Mouse (Mus musculus) adrenal gland, postnatal 14 days (tissue): Measurements from ENCODE around the gene Muc13. TPM values are rescaled to one million over a fixed set of nuclear protein-coding genes. Genes with fewer than 3 reads are reported as not detected.

ENCODE experiments used
- DNase-seq: peaks from one replicate; pipeline ENCODE4 v3.0.0; 2021; ENCODE audit warnings: mixed read lengths
- long read RNA-seq, 2 experiments: library from polyadenylated mRNA; stranded (forward); transcript quantifications; one replicate each; pipeline ENCODE4 v2.0.0; 2021
- total RNA-seq: library from RNA; stranded (reverse); gene quantifications from 2 replicates; pipeline ENCODE4 v1.2.3, GENCODE M21; 2021

Muc13 gene
- total RNA-seq = 0.22 TPM in 1 of 2 replicates, not detected in the other
- long read RNA-seq, experiment 1 = 0 reads
- long read RNA-seq, experiment 2 = 0 reads

DNA sequence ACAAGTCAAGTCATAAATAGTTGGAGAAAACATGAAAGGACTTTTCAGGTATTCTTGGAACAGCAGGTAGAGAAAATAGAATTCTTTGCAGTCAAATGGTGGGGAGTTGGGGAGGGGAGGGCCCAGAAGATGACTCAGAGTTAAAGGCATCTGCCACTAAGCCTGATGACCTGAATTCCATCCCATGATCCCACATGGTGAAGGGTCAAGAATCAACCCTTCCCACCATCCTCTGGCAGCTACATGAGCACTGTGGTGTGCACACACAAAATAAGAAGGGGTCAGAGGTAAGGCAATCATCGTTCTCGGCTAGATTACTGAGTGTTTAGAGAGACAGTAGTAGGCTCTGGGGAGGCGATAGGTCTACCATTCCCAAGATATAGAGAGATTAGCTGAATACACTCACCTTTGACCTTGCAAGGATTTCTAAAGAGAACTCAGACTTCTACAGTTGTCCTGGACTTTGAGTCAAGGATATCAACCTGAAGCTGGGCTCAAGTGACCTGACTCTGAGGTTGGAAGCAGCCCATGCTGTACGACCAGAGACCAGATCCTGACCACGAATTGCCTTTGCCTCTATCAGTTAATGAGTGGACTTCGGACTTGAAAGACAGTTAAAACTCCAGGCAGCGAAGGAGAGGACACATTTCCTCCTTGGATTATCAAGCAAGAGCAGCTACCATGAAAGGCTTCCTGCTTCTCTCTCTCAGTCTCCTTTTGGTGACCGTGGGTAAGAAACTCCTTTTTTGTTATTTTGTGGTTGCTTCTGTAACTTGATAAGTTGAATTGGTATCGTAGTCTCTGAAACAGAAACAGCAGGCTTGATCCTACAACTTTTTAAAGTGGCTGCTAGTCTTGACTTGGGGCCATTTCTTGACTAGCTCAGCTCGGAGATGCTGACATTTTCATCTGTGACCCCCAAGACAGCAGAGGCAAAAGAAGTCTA lies at the start of gene Muc13:
TSS of gene Muc13 (plus strand) at position 192 of the 946 bp plus-strand sequence.
- DNase-seq = no peak

- DNase-seq = no peak
Observed at GRCm38 (mm10) chr16:33744622-33745419, 49.0 kb upstream of the Muc13 start.

- DNase-seq = no peak
Observed at GRCm38 (mm10) chr16:33745457-33745856, 48.4 kb upstream of the Muc13 start.

DNA sequence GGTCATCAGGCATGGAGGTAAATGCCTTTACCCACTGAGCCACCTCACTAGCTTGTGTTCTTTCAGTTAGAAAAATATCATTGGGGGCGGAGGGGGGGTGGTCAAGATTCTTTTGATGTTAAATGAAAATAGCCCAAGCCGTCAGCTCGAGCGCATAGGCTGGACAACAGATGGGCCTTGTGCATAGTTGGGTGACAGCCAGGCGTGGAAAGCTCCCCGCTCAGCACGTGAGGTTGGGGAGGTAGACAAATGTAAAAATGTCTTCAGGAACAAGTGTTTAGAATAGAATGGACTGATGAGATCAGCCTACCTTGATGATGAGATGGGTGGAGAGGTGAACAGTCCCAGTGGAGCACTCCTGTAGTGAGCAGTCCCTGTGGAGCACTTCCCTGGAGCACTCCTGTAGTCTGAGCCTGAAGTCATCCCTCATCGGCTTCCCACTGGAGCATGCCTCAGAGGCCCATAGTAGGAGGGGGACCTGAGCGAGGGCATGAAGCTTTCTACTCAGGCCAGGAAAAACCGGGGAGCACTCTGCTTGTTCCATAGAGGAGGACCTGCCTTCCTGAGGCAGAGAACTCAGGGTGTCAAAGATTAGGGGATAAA lies 47.7 kb upstream of the Muc13 start:
- DNase-seq = no peak

GRCm38 (mm10) chr16:33747346-33747954 lies 46.4 kb upstream of the Muc13 start:
- no peak for DNase-seq

DNA sequence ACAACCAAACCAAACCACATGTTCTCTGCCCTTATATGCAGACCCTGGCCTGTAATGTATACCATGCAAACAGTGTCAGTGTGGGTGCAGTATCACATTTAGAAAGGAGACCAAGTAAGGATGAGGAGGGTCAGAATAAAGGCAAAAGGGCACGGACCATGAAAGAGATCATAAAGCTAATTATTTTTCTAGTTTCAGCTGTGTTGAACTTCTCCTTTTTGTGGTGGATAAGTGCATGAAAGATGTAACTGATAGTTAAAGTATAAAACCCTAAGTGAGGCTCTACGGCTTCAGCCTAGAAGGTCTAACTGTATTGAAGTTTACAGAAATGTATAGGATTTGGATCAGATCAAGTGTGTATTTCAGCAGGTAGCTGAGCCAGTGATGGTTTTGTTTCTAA lies 45.8 kb upstream of the Muc13 start:
- no peak for DNase-seq

DNA sequence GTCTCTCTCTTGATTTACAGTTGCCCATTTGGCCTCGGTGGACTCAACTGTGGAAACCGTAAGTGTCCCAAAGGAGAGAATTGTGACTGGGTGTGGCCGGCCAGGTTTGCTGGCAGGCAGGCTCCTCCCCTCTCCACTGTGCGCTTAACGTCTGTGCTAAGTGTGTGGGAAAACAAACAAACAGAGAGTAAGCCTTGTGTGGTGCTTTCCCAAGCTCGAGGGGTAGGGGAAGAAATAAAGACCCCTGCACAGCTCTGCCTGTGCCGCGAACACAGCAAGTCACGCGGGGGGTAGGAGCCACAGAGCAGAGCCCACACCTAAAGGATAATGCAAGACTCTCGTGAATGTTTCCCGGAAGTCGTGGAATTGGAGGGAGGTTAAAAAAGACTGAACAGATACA lies 42.7 kb upstream of the Muc13 start:
- no peak for DNase-seq

GRCm38 (mm10) chr16:33751590-33751989 lies 42.2 kb upstream of the Muc13 start:
- no peak for DNase-seq

- DNase-seq = no peak
Observed at GRCm38 (mm10) chr16:33752904-33753578, 40.8 kb upstream of the Muc13 start.

GRCm38 (mm10) chr16:33755293-33755692 lies 38.5 kb upstream of the Muc13 start:
- no peak for DNase-seq

DNA sequence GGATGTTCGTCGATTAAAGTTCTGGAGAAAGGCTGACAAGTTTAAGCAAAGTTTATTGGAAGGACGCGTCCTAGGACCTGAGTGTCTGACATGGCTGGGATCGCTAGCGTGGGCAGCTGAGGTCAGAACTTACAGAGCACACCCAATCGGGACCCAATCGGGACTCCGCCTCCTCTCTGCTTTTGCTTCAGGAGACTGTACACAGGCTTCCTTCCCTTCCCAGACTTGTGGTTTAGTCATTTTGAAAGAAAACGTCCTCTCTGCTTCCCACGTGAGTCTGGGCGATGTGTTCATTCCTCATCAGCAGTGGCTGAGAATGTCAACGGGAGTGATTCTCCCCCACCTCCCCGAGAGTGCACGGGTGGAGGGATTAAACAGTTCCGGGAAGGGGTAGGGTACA lies 37.9 kb upstream of the Muc13 start:
- no peak for DNase-seq

GRCm38 (mm10) chr16:33756396-33756795 lies 37.4 kb upstream of the Muc13 start:
- DNase-seq = no peak

DNA sequence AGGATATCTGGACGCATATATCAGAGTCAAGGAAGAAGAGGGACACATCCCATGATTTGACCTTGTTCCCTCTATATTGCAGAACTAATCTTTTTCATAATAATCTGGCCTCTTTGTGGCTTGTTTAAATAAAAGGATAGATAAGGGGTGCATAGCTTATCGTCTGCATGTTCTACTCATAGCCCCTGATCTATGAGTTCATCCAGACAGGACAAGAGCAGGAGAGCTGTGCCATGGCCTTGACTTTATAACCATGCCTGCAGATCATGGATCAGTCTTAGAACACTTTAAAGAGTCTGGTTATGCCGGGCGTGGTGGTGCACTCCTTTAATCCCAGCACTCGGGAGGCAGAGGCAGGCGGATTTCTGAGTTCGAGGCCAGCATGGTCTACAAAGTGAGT lies 34.6 kb upstream of the Muc13 start:
- no peak for DNase-seq

DNA sequence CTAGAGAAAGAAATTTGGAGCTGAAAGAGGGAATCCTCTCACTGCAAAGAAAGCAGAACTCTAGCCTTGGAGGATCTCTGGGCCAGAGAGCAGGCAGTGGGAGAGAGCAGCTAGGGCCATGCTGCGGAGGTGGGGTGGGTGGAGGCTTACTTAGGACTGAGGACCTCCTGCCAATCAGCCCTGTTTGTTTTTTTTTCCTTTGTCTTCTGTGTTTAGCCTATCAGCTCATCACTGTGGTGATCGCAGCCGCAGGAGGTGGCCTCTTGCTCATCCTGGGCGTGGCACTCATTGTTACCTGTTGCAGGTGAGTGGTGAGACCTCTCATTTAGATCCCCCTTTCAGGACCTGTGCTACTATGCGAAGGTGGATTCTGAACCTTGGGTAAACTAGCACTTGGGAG lies 33.3 kb upstream of the Muc13 start:
- DNase-seq = no peak

DNA sequence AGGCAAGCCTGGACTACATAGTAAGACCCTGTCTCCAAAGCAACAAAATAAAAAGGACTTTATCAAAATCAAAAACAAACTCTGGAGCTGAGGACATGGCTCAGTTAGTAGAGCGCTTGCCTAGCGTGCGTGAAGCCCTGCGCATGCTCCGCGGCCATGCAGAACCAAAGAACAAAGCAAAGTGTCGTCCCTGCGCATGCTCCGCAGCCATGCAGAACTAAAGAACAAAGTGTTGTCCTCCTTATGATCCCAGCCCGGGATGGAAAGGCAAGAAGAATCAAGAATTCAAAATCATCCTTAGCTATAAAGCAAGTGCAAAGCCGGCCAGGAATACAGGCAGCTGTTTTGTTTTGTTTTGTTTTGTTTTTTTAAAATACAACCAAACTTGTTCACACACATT lies 32.8 kb upstream of the Muc13 start:
- DNase-seq = no peak

DNA sequence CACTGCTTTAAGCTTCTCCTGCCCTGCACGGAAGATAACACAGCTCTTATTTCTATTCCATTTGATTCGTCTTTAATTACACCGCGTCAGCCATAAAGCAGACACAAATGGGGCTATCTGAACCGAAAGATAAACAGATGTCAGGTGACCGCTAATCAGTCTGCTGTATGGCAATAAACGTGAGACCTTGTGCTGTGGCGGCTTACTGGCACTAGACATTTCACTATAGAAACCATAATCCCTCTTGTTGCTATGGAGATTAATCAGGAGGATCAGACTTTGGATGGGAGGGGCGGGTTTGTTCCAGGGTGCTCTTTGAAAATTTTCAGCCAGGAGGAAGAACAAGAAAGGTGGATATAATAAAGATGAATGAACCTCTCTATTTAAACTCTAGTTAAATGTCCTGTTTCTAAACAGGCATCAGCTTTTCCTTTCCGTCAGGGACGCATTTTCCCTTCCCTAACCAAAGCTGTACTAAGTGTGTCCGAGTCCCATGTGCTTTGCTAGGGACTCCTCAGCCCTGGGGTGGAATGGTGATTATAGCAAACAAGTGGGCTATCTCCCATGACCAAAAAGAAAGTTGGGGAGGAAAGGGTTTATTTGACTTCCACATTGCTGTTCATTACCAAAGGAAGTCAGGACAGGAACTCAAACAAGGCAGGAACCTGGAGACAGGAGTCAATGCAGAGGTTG lies 29.2 kb upstream of the Muc13 start:
- DNase-seq = no peak

GRCm38 (mm10) chr16:33765477-33765876 lies 28.4 kb upstream of the Muc13 start:
- DNase-seq = no peak

GRCm38 (mm10) chr16:33766309-33766708 lies 27.5 kb upstream of the Muc13 start:
- DNase-seq = no peak

- DNase-seq = peak; percentile 52
Observed at GRCm38 (mm10) chr16:33766757-33767156, 27.1 kb upstream of the Muc13 start.

DNA sequence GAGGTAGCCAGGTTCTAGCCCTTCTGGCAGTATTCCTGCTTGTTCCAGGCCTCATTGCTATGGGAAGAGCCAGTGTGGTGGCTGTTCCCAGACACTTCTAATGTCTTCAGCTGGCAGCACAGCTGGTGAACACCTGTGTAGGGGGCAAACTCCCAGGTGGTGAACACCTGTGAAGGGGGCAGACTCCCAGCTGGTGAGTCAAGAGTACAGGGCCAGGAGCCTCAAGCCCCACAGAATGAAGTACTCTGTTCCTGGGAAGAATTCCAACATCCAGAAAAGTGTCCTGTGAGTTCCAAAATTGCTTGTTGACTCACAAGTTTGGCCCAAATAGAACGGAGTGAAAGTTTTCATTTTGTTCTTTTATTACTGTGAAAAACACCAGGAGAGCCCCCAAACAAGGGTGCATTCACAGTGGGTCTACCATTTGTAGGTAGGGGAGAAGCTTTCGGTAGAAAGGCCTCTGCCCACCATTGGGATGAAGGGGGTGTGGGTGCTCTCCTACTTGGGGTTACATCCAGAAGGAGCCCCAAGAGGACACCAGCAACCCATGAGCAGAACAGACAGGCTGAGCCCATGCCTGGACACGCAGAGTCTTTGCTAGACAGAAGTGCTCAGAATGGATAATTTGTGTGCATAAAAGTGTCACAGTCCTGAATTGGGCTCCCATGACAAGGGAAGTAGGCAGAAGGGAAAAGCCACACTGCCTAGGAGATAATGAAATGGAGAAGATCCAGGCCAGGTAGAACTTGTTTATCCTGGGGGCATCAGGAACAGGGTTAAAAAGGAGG lies 25.2 kb upstream of the Muc13 start:
- DNase-seq = no peak
